Mouse (Mus musculus) liver, postnatal 0 days (tissue): ENCODE measurements around the gene Usmg5.

ENCODE experiments used
- CTCF ChIP-seq: sonication (generic); IDR thresholded peaks from 2 replicates; pipeline ENCODE4 v1.5.1; 2016; ENCODE audit warnings: antibody characterized with exemption, low read depth
- EP300 ChIP-seq: IDR thresholded peaks from 2 replicates; pipeline ENCODE4 v1.6.1; 2016; ENCODE audit warnings: antibody characterized with exemption, low read depth, mild to moderate bottlenecking

- TF ChIP-seq EP300 (no peak), CTCF (no peak)
Observed at GRCm38 (mm10) chr19:47118634-47119033, 28.2 kb upstream of the Usmg5 start.
